Mouse (Mus musculus): ENCODE measurements around the gene Pla2g4e.

GRCm38 (mm10) chr2:120265523-120265922 is 20.4 kb upstream of the Pla2g4e start:
- TF ChIP-seq CTCF (IDR thresholded peaks at IDR 0.05; ENCODE audit: low read depth), result peak; percentile 45
- no peak for TF ChIP-seq EP300 (IDR thresholded peaks at IDR 0.05; ENCODE audit: low read depth)
